Mouse (Mus musculus) hindbrain, embryonic 16.5 days (tissue): ENCODE measurements around the gene Rusc2. TPM values are rescaled to one million over a fixed set of nuclear protein-coding genes. Genes with fewer than 3 reads are reported as not detected.

Experiments
- ATAC-seq: fragments of 200-750 bp; cut with Nextera tagmentation; 2 replicates; pipeline ENCODE4 v1.8.0; 2017; ENCODE audit warnings: moderate TSS enrichment, moderate library complexity
- H3K27ac ChIP-seq: fragments of 300-500 bp; sonication (generic); 2 replicates; pipeline ENCODE4 v1.5.1; 2014; ENCODE audit warnings: low read depth, mild to moderate bottlenecking, control low read depth, low read length, moderate library complexity
- H3K27me3 ChIP-seq: fragments of 300-500 bp; sonication (generic); replicated peaks from 2 replicates; pipeline ENCODE4 v1.6.1; 2014; ENCODE audit warnings: low read length; ENCODE audit not compliant: control insufficient read depth, insufficient read depth
- H3K36me3 ChIP-seq: fragments of 300-500 bp; sonication (generic); 2 replicates; pipeline ENCODE4 v1.6.1; 2014; ENCODE audit warnings: mild to moderate bottlenecking, low read length, moderate library complexity, mixed read lengths; ENCODE audit not compliant: control insufficient read depth, insufficient read depth
- H3K4me1 ChIP-seq: fragments of 300-500 bp; sonication (generic); 2 replicates; pipeline ENCODE4 v1.6.1; 2014; ENCODE audit warnings: low read depth, low read length; ENCODE audit not compliant: control insufficient read depth, insufficient read depth
- H3K4me2 ChIP-seq: fragments of 300-500 bp; sonication (generic); 2 replicates; pipeline ENCODE4 v1.6.1; 2014; ENCODE audit warnings: mild to moderate bottlenecking, low read length, control low read depth, moderate library complexity
- H3K4me3 ChIP-seq: fragments of 300-500 bp; sonication (generic); 2 replicates; pipeline ENCODE4 v1.5.1; 2014; ENCODE audit warnings: mild to moderate bottlenecking, low read length, control low read depth, moderate library complexity
- H3K9ac ChIP-seq: fragments of 300-500 bp; sonication (generic); 2 replicates; pipeline ENCODE4 v1.6.1; 2014; ENCODE audit warnings: low read depth, mild to moderate bottlenecking, control low read depth, low read length, moderate library complexity
- H3K9me3 ChIP-seq: fragments of 300-500 bp; sonication (generic); 2 replicates; pipeline ENCODE4 v1.6.1; 2014; ENCODE audit warnings: mild to moderate bottlenecking, low read length, moderate library complexity; ENCODE audit not compliant: control insufficient read depth
- WGBS: fragments of 180-500 bp; shearing (Covaris S2); extraction: QIAGEN DNeasy Blood & Tissue Kit; methylation state at CpG from one replicate; pipeline ENCODE4 v1.1.7; 2014; 5-methylcytosine and 5-hydroxymethylcytosine counted together
- polyA plus RNA-seq: library from polyadenylated mRNA; unstranded; fragments of >200 nt; fragmentation: Nextera tagmentation; extraction: Ambion mirVana; gene quantifications from 2 replicates; pipeline ENCODE4 v1.2.1, GENCODE M21; 2015

Gene Rusc2
- polyA plus RNA-seq, 1 experiment from 2014 or later: 70.8 TPM

DNA sequence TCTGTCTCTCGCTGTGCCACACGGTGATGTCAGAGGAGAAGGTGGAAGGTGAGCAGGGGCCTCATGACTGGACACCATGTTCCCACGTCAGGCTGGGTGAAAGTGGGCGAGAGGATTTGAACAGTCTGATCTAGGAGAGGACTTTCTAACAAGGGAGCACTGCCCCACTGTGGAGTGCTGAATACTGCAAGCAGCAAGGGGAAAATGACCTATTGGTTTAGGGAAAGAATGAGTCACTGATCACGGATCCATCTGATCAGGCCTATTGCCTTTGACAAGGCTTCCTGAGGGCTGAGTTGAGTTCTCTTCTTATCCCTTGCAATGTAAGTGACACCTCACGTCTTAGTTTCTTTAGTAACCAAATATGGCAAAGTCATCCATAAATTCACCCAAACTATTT is 28.1 kb upstream of the Rusc2 start:
- Histone ChIP-seq H3K4me1 (no peaks in the 10 kb centered on the region), H3K9ac (no peak overlapping the region), H3K9me3 (peaks cover 3% of the 10 kb centered on the region; the same call in 1 of the 2 replicates), H3K4me2 (no peak overlapping the region), H3K4me3 (no peak overlapping the region), H3K27ac (no peak overlapping the region), H3K36me3 (no peaks in the 10 kb centered on the region), H3K27me3 (no peaks in the 10 kb centered on the region)
- no peak for ATAC-seq
- WGBS: 94% methylated on average over 6 of the region's 6 CpGs

DNA sequence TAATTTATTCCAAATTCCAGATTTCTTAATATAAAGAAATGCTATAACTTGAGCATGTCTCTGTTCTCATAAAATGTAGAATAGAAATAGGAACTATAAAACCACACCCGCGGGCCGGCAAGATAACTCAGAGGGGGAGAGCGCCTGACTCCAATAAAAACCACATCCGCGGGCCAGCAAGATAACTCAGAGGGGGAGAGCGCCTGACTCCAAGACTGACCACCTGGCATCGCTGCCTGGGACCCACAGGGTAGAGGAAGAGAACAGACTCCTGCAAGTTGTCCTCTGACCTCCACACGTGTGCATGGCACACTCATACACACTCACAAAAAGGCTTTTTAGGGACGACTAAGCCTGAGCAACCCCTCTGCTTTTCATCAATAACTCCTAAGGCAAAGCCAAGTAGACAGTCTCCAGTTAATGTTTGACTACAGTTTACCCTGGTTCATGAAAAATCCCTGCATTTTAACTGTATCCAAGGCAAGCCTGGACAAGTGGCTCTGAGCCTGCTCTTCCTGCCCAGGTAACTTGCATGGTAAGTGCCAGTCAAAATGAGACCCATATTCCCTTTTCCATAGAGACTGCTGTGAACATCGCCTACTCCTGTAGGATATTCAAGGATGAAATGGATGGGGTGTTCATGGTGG is 16.7 kb upstream of the Rusc2 start:
- no peak for ATAC-seq
- WGBS: 92% methylated on average over 11 of the region's 11 CpGs

DNA sequence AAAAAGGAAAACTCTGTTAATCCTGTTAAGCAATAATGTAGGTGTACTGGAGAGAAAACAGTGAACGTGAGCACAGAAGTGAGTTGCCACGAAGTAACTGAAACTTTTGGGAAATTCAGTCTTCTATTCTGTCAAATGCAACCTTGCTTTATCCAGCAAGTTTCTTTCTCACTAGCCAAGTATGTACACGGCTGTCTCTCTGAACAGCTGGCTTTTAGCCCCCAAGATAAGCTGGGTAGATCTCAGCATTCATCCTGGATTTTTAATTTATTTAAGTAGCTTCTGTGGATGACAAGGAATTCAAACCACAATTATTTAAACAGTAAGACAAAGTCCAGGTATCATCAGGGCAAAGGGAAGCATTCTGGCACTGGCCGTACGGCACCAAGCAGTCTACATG is 14.5 kb upstream of the Rusc2 start:
- no peak for ATAC-seq
- no peak overlapping the region for H3K4me2 ChIP-seq
- H3K27me3 ChIP-seq: no peaks in the 10 kb centered on the region
- no peak overlapping the region for H3K4me3 ChIP-seq
- H3K9ac ChIP-seq: no peak overlapping the region
- no peaks in the 10 kb centered on the region for H3K9me3 ChIP-seq
- H3K27ac ChIP-seq: no peak overlapping the region
- no peaks in the 10 kb centered on the region for H3K4me1 ChIP-seq
- WGBS: 90% methylated on average over 5 of the region's 5 CpGs
- H3K36me3 ChIP-seq: no peaks in the 10 kb centered on the region

More for the DNA sequence above, 16.7 kb upstream of the Rusc2 start:
- H3K4me1 ChIP-seq: no peaks in the 10 kb centered on the region
- H3K4me2 ChIP-seq: no peak overlapping the region
- H3K27me3 ChIP-seq: no peaks in the 10 kb centered on the region
- no peak overlapping the region for H3K27ac ChIP-seq
- no peaks in the 10 kb centered on the region for H3K36me3 ChIP-seq
- H3K4me3 ChIP-seq: no peak overlapping the region
- no peaks in the 10 kb centered on the region for H3K9me3 ChIP-seq
- no peak overlapping the region for H3K9ac ChIP-seq

DNA sequence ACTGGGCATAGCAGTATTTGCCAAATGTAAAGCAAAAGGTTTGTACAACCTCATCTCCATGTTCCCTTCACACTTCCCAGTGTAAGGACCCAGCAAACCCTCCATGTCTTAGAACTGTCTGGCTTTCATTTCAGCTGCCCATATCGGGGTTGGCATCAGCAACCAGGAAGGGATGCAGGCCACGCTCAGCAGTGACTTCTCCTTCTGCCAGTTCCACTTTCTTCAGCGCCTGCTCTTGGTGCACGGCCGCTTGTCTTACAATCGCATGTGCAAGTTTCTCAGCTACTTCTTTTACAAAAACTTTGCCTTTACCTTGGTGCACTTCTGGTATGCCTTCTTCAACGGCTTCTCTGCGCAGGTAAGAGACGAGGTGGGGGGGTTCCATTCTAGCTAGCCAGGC is 14.0 kb upstream of the Rusc2 start:
- no peaks in the 10 kb centered on the region for H3K36me3 ChIP-seq
- no peaks in the 10 kb centered on the region for H3K27me3 ChIP-seq
- H3K4me2 ChIP-seq: no peak overlapping the region
- no peak overlapping the region for H3K4me3 ChIP-seq
- no peak overlapping the region for H3K9ac ChIP-seq
- 94% methylated on average over 9 of the region's 9 CpGs for WGBS
- ATAC-seq: no peak
- H3K9me3 ChIP-seq: no peaks in the 10 kb centered on the region
- no peak overlapping the region for H3K27ac ChIP-seq
- no peaks in the 10 kb centered on the region for H3K4me1 ChIP-seq

DNA sequence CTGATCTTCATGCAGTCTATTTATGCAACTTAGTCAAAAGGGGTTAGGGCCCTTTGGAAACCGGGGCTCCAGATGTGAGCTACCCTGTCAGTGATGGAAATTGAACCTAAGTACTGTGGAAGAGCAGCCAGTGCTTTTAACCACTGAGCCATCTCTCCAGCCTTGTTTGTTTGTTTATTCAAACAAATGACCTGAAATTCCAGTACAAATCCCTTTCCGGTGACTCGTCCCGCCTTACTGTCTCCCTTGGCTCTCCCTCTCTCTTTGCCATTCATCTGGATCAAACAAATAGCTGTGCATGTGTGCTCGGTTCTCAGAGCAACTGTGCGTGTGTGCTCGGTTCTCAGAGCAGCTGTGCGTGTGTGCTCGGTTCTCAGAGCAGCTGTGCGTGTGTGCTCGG is 10.4 kb upstream of the Rusc2 start:
- H3K9ac ChIP-seq: no peak overlapping the region
- 66% methylated on average over 9 of the region's 11 CpGs for WGBS
- no peak overlapping the region for H3K4me2 ChIP-seq
- no peaks in the 10 kb centered on the region for H3K36me3 ChIP-seq
- H3K9me3 ChIP-seq: no peaks in the 10 kb centered on the region
- no peak overlapping the region for H3K4me3 ChIP-seq
- H3K27me3 ChIP-seq: no peaks in the 10 kb centered on the region
- no peak for ATAC-seq
- no peaks in the 10 kb centered on the region for H3K4me1 ChIP-seq
- no peak overlapping the region for H3K27ac ChIP-seq

DNA sequence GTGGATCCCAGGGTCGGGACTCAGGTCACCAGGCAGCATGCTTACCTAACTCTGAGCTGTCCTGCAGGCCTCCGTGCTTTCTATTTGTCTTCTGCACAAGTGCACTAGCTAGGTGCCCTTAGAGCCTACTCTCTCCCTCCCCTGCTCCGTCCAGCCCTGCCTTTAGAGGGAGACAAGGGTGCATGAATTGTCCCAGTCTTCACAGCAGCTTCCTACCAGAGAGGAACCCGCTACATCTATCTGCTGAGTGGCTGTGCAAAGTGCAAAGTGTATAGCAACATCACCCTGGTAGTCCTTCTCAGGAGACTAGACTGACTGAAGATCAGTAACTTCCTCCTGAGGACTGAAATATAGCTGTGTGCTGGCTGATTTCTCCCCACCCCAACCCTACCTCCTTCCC is 9.6 kb upstream of the Rusc2 start:
- Histone ChIP-seq H3K27ac (no peak overlapping the region), H3K4me2 (no peak overlapping the region), H3K9me3 (no peaks in the 10 kb centered on the region), H3K4me1 (no peaks in the 10 kb centered on the region), H3K27me3 (no peaks in the 10 kb centered on the region), H3K36me3 (no peaks in the 10 kb centered on the region), H3K4me3 (no peak overlapping the region), H3K9ac (no peak overlapping the region)
- ATAC-seq: no peak
- 72% methylated on average over 4 of the region's 4 CpGs for WGBS

DNA sequence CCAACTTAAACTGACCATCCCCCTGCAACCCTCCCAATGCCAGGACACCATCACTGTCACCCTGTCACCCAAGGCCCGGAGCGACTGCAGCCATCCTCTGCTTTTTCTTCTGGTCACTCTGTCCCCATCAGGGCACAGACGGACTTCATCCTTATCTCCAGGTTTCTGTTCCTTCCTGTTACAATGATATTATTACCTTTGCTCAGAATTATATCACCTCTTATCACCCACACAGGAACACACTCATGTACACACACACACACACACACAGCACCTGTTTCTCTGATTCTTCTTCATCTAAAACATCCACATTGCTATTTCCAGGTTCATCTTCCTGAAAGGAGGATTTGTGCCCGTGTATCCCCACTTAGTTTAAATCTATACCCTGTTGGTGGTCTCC is 7.5 kb upstream of the Rusc2 start:
- Histone ChIP-seq H3K36me3 (no peaks in the 10 kb centered on the region), H3K27me3 (no peaks in the 10 kb centered on the region), H3K9ac (no peak overlapping the region), H3K27ac (no peak overlapping the region), H3K9me3 (no peaks in the 10 kb centered on the region), H3K4me3 (no peak overlapping the region), H3K4me1 (no peaks in the 10 kb centered on the region), H3K4me2 (no peak overlapping the region)
- 88% methylated on average over 4 of the region's 4 CpGs for WGBS
- no peak for ATAC-seq

DNA sequence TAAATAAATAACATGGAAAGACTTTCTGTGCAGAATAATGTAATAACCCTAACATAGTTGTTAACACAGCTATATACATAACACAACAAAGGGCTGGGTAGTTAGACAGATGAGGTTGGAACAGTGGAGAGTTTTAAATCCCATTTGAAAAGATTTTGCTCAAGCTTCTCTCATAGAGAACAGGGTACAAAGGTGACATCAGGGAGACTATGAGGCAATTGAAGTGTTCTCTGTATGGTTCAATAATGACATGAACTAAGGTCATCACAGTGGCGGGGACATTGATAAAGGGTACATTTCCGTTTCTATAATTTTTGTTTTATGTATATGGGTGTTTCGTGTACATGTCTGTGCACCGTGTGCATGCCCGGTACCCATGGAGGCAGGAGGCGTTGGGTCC is 2.2 kb upstream of the Rusc2 start:
- WGBS: 95% methylated on average over 6 of the region's 6 CpGs
- no peak for ATAC-seq

DNA sequence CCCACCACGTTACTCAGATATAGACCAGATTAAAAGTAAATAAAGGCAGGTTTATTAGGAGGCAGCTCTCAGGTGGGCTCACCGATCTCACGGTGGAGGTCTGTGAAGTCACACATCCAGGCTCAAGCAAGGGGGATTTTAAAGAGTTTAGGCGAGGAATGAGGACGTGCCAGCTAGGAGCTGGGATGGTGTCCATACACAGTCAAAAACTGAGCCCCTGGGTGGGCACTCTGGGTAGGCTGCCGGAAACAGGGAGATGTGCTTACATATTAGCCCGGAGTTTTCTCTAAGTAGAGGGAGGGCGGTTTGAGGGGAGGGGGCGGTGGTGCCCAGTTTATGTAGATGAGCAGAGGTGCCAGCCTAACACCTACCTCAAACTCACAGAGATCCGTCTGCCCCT is 828 bp upstream of the Rusc2 start:
- no peaks in the 10 kb centered on the region for H3K9me3 ChIP-seq
- no peaks in the 10 kb centered on the region for H3K27me3 ChIP-seq
- WGBS: 53% methylated on average over 10 of the region's 10 CpGs
- H3K4me2 ChIP-seq: peak overlapping the region; percentile 88
- peak overlapping the region; percentile 81 for H3K9ac ChIP-seq
- H3K36me3 ChIP-seq: no peaks in the 10 kb centered on the region
- peak overlapping the region; percentile 62 for H3K4me3 ChIP-seq
- no peak overlapping the region; the same call in 1 of the 2 replicates for H3K27ac ChIP-seq
- ATAC-seq: peak; percentile 5; the same call in 1 of the 2 replicates
- peaks cover 24% of the 10 kb centered on the region for H3K4me1 ChIP-seq

More for the DNA sequence above, 2.2 kb upstream of the Rusc2 start:
- H3K36me3 ChIP-seq: no peaks in the 10 kb centered on the region
- H3K4me2 ChIP-seq: no peak overlapping the region
- peaks cover 24% of the 10 kb centered on the region for H3K4me1 ChIP-seq
- H3K4me3 ChIP-seq: no peak overlapping the region
- H3K27ac ChIP-seq: no peak overlapping the region
- H3K27me3 ChIP-seq: no peaks in the 10 kb centered on the region
- no peak overlapping the region for H3K9ac ChIP-seq
- no peaks in the 10 kb centered on the region for H3K9me3 ChIP-seq
